Mouse (Mus musculus) thymus, postnatal 10 days (tissue): ENCODE results near the gene Rilpl1.
"Not testable (repeated sequence)": the region's sequence is repeated elsewhere in the genome, so short reads cannot be mapped to it uniquely, and the experiment has no call there.

Experiments used
- DNase-seq, 2 experiments: peaks; one replicate each; pipeline ENCODE4 v3.0.0; 2021; ENCODE audit warnings: low spot score in 2 of 2

Rilpl1 gene

DNA sequence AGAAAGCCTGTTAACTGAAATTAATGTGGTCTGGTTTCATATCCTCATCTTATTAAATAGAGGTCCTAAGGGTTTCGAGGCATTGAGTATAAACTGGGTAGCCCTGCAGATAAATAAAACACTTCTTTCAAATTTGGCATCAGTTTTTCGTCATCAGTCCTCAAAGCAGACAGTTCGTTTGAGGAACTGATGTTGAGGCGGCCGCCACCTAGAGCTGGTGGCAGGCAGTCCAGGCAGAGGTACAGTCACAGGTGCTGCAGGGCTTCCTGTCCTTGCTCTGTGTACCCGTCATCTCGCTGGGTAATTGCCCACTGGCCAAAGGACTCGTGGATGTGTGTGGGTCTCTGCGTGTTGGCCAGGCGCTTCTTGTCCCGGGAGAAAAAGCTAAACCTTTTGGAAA, 37.7 kb downstream of the Rilpl1 start:
- DNase-seq: no peak

GRCm38 (mm10) chr5:124492618-124493017, 38.6 kb downstream of the Rilpl1 start:
- no peak for DNase-seq

GRCm38 (mm10) chr5:124491732-124492131, 39.5 kb downstream of the Rilpl1 start:
- DNase-seq: no peak

DNA sequence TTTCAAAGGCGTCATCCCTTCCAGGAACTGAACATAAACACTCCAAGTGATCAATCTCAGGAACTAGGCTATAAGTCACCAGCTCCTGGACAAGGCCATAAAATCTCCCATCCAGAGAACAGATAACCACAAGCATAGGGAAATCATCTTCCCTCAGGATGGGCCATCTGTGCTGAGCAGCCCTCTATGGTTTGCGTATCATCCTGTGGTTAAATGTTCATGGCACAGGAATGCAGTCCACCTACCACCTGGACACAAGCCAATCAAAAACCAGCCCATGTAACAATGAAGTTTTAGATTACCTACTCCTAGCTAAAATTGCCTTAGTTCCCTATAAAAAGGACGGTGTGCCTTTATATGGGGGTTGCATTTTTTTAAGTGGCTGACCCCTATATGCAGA, 42.3 kb downstream of the Rilpl1 start:
- no peak for DNase-seq

DNA sequence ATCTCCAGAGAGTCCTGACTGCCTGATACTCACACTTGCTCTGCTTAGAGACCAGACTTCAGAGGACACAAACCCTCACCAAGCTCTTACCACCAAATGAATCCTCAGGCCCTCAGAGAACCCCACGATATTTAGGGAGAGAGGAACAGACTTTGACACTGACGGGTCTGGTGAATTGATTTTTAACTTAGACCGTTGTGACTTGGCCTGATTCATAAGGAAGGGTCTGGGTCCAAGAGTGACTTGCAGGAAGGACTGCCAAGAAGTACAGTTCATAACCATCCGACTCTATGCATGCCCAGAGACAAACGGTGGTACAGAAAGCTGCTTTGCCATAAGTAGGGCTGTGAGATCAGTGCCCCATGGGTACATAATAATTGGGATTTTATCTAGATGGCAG, 45.5 kb downstream of the Rilpl1 start:
- DNase-seq: no peak

GRCm38 (mm10) chr5:124483655-124484396, 47.4 kb downstream of the Rilpl1 start:
- DNase-seq: no peak

GRCm38 (mm10) chr5:124482966-124483654, 48.1 kb downstream of the Rilpl1 start, which contains the start of gene Snrnp35:
TSS of gene Snrnp35 (plus strand) at chr5:124483134.
- DNase-seq: peak; percentile 81 to 83

GRCm38 (mm10) chr5:124482436-124482965, 48.7 kb downstream of the Rilpl1 start:
- DNase-seq: no peak

- no peak for DNase-seq
Measured at GRCm38 (mm10) chr5:124481714-124482113, 49.5 kb downstream of the Rilpl1 start.

- DNase-seq: peak in 1 of 2 experiments; percentile 18
Measured at GRCm38 (mm10) chr5:124480119-124480518, 51.1 kb downstream of the Rilpl1 start.

- DNase-seq: no peak
Measured at GRCm38 (mm10) chr5:124478873-124479204, 52.4 kb downstream of the Rilpl1 start.

DNA sequence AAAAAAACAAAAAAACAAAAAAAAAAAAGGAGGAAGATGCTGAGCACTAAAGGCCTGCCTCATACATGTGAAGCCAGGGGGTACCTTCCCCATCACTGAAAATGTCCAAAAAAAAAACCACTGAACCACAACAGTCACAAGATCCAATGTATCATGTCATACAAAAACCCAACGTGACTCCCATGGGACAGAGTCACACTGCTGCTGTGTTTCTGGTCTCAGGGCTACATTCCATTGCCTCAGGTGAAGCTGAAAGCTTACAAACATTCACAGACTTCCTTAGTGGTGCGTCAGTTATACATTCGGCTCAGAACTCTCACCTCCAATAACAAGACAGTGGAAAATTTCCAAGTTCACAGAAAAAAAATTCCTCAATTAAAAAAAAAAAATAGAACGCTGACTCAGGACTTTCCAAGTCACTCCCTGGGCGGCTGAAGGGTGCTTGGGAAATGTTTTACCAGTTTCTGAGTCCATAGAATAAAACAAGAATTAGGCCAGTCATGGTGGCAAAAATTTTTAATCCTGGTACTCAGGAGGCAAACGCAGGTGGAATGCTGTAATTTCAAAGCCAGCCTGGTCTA, 60.5 kb downstream of the Rilpl1 start:
- no peak for DNase-seq

DNA sequence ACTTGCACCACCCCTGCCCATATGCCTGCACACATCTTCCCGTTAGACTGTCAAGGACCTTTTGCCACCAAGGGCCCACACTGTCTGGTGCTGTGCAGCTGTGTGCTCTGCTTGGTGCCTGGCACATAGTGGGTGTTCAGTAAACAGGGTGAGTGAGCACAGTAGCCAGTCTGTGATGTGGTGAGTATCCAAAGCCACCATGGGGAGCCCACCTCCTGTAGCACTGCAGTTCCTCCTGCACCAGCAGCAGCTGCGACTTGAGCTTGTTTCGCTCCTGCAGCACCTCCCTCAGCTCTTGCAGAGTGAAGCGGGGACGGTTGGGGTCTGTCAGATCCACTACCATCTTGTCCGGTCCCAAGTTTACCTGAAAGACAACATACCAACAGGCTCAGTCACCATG, 61.7 kb downstream of the Rilpl1 start:
- DNase-seq: peak; percentile 55 to 73

DNA sequence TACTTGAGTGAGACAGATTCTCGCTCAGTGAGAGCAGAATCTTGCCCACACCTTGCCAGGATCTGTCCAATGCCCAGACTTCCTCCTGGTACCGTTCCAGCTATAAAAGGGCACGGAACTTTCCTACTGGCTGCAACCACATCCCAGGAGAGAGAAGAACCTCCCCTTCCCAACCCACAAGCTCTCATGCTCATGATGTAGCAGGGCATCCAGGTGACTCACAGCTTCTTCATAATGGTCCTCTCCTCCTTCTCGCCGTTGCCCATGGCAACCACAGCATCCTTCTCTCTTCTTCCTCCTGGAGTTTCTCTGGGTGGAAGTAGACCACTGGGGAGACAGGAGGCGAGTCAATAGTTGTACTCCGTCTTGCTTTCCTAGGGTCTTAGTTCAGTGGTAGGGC, 62.8 kb downstream of the Rilpl1 start:
- no peak for DNase-seq

DNA sequence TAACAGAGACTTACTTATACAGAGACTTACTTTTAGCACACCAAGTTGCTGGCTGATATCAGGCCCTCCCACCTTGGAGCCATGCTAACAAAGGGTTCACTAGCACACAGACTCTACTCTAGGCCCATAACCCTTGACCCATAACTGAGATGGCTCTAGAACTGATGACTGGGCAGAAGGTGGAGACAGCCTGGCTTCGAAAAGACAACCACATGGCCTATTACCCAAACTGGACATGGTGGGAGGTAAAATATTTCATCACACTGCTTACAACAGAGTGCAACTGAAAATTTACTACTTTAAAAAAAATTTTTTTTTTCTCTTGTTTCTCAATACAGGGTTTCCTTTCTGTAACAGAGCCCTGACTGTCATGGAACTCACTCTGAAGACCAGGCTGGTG, 63.4 kb downstream of the Rilpl1 start:
- no peak for DNase-seq

DNA sequence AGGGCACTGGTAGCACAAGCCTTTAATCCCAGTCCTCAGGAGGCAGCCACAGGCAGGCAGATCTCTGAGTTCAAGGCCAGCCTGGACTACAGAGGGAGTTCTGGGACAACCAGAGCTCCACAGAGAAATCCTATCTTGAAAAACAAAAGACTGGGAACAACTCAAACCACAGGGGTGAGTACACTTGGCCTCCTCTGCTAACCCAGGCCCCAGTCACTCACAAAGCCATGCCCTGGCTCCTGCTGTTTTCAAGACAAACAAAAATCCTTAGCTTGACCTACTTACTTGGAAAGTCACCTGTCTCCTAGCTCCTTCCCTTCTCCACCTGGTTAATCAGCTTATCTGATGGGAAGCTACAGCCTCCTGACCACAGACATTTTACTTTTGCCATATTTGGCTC, 66.3 kb downstream of the Rilpl1 start:
- DNase-seq: no peak

- no peak for DNase-seq
Measured at GRCm38 (mm10) chr5:124463462-124463861, 67.7 kb downstream of the Rilpl1 start.

GRCm38 (mm10) chr5:124462297-124463025, 68.7 kb downstream of the Rilpl1 start:
- DNase-seq: no peak

- not testable (repeated sequence) for DNase-seq
Measured at GRCm38 (mm10) chr5:124460922-124461321, 70.3 kb downstream of the Rilpl1 start.

DNA sequence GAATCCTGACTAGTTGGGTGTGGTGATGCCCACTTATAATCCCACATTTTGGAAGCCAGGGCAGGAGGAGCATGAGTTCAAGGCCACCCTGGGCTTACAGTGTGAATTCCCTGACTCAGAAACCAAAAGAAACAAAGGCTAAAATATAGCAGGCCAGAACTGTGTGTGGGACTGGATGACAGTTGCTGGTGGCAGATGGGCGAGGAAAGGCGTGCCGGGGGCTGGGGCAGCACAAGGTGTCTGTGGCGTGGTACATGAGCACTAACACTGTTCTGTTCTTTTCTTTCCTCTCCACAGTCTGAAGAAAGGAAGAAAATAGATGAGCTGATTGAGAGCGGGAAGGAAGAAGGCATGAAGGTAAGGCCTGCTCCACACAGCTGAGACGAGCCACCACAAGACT, 74.4 kb downstream of the Rilpl1 start:
- no peak for DNase-seq

GRCm38 (mm10) chr5:124454082-124454419, 77.1 kb downstream of the Rilpl1 start:
- no peak for DNase-seq
